Mouse (Mus musculus): ENCODE results near the gene Spata16.

The Spata16 gene

GRCm38 (mm10) chr3:26979603-26980002 is 342.2 kb downstream of the Spata16 start:
- DNase-seq: no peak

- no peak for DNase-seq
Observed at GRCm38 (mm10) chr3:26980371-26980770, 343.0 kb downstream of the Spata16 start.

GRCm38 (mm10) chr3:26981979-26982623 is 344.7 kb downstream of the Spata16 start:
- no peak for DNase-seq

GRCm38 (mm10) chr3:26983749-26984148 is 346.3 kb downstream of the Spata16 start:
- DNase-seq: no peak

GRCm38 (mm10) chr3:27006844-27007243 is 369.4 kb downstream of the Spata16 start:
- DNase-seq: no peak

GRCm38 (mm10) chr3:27027957-27028356 is 390.5 kb downstream of the Spata16 start:
- no peak for DNase-seq

GRCm38 (mm10) chr3:27028526-27028925 is 391.1 kb downstream of the Spata16 start:
- DNase-seq: no peak

- no peak for DNase-seq
Observed at GRCm38 (mm10) chr3:27030067-27030857, 392.8 kb downstream of the Spata16 start.

Data from kidney, adult 11 months (tissue).